Mouse (Mus musculus): Measurements from ENCODE around the gene Ssrp1.
A peak's percentile ranks its signal among the peaks of the same experiment; 100 is the strongest.

The Ssrp1 gene

GRCm38 (mm10) chr2:85037047-85038026, at the start of gene Ssrp1, which contains the start of gene P2rx3:
Gene Ssrp1 (plus strand): TSS chr2:85037234.
Gene P2rx3 (minus strand): TSS chr2:85037462.
- peak; percentile 89 for DNase-seq (ENCODE audit: low spot score)

DNA sequence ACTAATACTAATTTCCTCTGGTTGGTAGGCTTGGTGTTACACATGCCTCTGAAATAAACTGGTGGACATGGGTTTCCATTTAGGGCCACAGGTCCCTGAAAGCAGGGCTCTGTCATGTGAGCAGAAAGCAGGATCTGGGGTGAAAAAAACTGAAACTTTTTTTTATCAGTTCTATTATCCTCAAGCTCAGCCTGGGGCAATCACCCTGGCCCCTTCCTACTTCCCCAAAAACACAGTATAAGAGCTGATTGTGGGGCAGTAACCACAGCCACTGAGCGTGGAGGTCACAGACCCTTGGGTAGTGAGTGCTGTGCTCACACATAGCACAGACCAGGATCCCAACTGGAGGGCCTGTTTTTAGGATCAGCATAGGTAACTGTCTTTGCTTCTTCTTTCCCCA, 49.1 kb upstream of the Ssrp1 start, which contains the start of gene Prg3:
TSS of gene Prg3 (plus strand) at position 286 of the 400 bp plus-strand sequence.
- no peak for DNase-seq (ENCODE audit: low spot score)

DNA sequence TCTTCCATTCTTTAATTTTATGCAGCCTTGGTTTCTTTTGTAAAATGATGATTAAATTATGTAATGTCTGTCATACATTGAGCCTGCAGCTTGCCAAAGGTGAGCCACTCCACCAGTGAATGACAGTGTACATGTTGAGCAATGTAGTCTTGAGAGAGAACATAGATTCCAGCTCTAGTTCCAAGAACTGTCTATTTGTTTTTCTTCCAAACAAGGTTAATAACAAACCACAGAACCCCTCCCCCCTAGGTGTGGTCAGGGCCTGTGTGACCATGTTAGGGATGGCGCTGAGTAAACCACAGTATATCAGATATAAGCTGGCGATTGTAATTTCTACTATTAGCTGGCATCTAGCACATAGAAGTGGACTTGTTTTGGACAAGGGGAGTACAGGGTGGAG, 40.7 kb upstream of the Ssrp1 start:
- no peak for DNase-seq (ENCODE audit: low spot score)

DNA sequence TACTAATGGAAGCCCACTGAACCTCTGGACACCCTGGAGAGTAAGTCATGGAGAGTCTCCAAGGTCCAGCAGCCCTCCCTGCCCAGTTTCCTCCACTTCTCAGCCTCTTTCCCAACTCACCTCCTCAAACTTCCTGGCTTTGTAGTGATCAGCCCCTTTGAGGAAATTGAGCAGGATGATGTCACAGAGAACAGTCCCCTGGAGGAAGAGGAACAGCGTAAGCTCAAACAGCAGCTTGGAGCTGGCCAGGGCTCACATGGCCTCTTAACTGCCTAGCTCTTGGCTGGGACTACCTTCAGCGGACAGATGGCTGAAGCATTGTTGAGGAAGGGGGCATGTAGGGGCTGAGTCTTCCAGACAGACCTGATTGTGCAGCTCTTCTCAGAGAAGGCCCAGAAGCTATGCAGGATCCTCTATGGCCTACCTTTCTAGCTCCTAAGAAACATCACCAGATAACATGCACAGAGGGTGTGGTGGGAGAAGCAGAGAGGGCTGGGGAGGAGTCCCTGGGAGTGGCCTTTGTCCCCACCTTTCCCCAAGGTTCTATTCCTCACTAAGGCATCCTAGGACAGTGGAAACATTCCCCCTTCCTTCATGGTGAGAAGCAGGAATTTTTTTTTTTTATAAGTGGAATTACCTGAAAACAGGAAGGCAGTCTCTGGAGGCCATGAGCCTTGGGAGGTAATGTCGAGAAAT, 37.4 kb upstream of the Ssrp1 start:
- DNase-seq (ENCODE audit: low spot score), result no peak

GRCm38 (mm10) chr2:85001497-85001896, 35.5 kb upstream of the Ssrp1 start:
- no peak for DNase-seq (ENCODE audit: low spot score)

DNA sequence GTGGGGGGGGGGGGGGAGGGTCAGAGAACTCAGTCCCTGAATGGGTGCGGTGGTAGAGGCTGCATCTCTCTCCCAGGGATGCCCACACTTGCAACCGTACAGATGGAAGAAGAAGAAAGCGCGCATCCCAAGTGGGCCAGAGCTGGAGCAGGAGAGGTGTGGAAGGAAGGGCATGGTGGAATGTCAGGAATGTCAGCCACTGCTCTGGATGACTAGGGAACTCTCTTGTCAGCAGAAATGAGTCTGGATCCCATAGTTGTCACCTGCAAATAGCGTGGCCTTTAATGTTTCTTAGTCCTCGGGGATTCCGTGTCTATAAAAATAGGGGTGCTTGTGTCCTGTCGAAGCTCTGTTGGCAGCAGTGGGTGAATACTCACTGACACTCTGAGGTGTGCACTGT, 34.5 kb upstream of the Ssrp1 start:
- no peak for DNase-seq (ENCODE audit: low spot score)

GRCm38 (mm10) chr2:85004341-85004740, 32.7 kb upstream of the Ssrp1 start:
- no peak for DNase-seq (ENCODE audit: low spot score)

GRCm38 (mm10) chr2:85006600-85006999, 30.4 kb upstream of the Ssrp1 start:
- no peak for DNase-seq (ENCODE audit: low spot score)

DNA sequence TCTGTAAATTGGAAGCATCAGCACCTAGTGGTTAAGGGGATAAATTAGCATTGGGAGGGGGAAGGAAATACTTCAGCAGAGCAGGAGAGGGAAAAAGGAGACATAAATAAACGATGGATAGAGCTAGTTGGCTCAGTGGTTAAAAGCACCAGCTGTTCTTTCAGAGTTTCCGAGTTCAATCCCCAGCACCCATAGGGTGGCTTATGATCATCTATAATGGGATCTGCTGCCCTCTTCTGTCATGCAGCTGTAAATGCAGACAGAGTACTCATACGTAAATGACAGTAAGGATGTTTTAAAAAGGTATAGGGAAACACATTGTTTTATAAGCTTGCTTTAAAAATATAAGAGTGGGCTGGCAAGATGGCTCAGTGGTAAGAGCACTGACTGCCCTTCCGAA, 29.3 kb upstream of the Ssrp1 start:
- peak; percentile 61 for DNase-seq (ENCODE audit: low spot score)

GRCm38 (mm10) chr2:85009212-85009611, 27.8 kb upstream of the Ssrp1 start:
- DNase-seq (ENCODE audit: low spot score), result no peak

DNA sequence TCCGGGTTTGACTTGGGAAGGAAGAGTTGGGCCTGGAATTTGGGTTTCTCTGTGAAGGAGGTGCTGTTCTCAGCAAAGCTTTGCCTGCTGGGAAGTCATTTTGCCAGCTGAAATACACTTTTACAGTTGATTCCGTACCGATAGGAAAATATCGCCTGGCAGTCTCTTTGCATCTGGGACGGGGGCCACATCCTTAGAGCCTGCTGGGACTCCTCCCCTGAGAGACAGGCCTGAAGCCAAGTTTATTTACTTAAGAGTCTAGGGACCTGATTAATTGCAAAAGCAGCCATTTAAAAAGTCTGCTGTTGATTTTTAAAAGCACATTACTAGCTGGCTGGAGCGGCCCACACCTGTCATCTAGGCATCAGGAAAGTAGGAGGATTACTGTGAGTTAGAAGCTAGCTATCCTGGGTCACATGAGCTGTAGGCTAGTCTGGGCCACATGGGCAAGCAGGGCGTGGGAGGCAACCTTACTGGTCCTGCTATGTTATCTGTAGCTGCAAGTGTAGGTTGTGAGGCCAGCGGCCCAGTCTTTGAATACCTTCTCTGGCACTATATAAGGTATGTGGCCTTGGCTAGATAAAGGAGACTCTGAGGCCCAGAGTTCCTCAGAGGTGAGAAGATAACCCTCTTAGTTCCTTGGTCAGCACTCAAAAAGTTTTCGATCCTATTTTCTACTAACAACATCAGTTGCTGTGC, 25.0 kb upstream of the Ssrp1 start:
- DNase-seq (ENCODE audit: low spot score), result peak; percentile 87

DNA sequence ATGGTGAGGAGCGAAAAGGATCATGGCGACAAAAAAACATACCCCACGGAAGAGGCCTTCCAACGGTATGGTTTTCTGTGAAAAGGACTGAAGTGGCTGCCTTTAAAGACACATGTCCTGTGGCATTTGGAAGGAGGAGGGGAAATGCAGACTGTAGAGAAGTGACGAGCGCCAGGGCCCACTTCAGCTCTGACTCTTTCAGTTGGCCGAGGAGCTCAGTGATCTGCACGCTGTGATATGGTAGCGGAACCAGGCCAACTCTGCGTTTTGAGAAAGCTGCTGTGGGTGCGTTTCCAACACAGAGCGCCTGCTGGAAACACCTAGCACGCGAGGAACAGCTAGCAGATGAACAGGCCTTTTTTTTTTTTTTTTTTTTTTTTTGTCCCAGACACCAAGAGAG, 24.4 kb upstream of the Ssrp1 start:
- peak; percentile 57 for DNase-seq (ENCODE audit: low spot score)

GRCm38 (mm10) chr2:85013826-85014587, 23.0 kb upstream of the Ssrp1 start:
- DNase-seq (ENCODE audit: low spot score), result no peak

- no peak for DNase-seq (ENCODE audit: low spot score)
Measured at GRCm38 (mm10) chr2:85014588-85014982, 22.4 kb upstream of the Ssrp1 start.

DNA sequence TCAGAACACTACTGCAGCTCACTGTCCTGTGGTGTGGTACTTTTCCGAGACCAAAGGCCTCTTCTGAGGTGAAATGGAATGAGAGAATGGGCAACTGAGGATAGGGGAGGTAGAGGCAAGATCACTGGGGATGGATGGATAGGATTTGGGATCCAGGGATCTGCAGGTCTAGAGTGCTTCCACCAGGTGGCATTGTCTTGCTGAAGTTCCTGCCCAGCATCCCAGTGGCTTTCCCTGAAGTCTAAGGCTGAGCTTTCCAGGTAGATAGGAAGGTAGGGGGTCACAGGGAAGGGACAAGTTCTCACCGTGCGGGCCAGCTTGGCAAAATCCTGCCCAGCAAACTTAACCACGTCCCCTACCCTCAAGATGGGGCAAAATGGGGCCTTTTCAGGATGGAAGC, 15.0 kb upstream of the Ssrp1 start:
- DNase-seq (ENCODE audit: low spot score), result no peak

- no peak for DNase-seq (ENCODE audit: low spot score)
Measured at GRCm38 (mm10) chr2:85026178-85026577, 10.9 kb upstream of the Ssrp1 start.

- DNase-seq (ENCODE audit: low spot score), result no peak
Measured at GRCm38 (mm10) chr2:85027281-85027680, 9.8 kb upstream of the Ssrp1 start.

GRCm38 (mm10) chr2:85029897-85030296, 7.1 kb upstream of the Ssrp1 start:
- no peak for DNase-seq (ENCODE audit: low spot score)

DNA sequence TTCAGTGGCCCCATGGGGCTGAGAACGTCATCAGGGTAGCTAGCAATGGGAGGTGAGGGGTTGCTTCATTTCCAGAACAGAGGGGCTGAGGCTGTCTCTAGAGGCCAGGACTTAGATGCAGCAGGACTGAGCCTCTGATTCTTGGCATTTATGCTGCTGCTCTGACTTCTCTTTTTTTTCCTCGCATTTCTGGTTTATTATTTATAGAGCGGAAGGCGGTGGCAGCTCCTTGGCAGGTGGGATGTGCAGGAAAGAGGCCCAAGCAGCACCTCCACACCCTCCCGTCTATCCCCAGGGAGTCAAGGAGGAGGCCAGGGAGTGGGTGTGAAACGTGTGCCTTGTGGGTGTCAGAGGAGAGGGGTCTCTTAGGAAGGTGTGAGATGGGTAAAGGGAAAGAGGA, 6.0 kb upstream of the Ssrp1 start:
- no peak for DNase-seq (ENCODE audit: low spot score)

GRCm38 (mm10) chr2:85033121-85033520, 3.9 kb upstream of the Ssrp1 start:
- no peak for DNase-seq (ENCODE audit: low spot score)

GRCm38 (mm10) chr2:85034169-85034568, 2.9 kb upstream of the Ssrp1 start:
- no peak for DNase-seq (ENCODE audit: low spot score)
